Mouse (Mus musculus): ENCODE data around the gene Cenpp. TPM values are rescaled to one million over a fixed set of nuclear protein-coding genes. Genes with fewer than 3 reads are reported as not detected.
A peak's percentile ranks its signal among the peaks of the same experiment; 100 is the strongest.
"Not testable (repeated sequence)": the region's sequence is repeated elsewhere in the genome, so short reads cannot be mapped to it uniquely, and the experiment has no call there.

Cenpp gene
- total RNA-seq, 2 experiments from 2014 or later = 43.8 to 44.6 TPM

DNA sequence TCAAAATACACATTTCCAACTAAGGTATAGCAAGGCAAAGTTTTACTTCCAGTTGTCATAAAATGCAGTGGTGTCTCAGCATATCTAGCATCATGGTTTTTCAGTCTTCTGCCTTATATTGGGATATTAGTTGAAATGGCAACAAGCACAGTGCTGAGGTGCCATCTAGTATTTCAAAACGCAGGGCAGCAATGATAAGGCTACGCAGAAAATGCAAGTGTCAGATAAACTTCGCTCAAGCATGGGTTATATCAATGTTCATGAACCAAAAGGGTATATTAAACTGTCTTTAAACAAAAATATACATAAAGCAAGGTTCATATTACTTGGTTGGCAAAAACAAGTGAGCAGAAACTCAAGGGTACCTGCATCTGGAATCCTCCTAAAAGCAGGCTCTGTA, 35.6 kb downstream of the Cenpp start:
- peak; percentile 77 for ATAC-seq (replicated peaks; ENCODE audit: low FRiP score, low TSS enrichment, poor library complexity, severe bottlenecking)

DNA sequence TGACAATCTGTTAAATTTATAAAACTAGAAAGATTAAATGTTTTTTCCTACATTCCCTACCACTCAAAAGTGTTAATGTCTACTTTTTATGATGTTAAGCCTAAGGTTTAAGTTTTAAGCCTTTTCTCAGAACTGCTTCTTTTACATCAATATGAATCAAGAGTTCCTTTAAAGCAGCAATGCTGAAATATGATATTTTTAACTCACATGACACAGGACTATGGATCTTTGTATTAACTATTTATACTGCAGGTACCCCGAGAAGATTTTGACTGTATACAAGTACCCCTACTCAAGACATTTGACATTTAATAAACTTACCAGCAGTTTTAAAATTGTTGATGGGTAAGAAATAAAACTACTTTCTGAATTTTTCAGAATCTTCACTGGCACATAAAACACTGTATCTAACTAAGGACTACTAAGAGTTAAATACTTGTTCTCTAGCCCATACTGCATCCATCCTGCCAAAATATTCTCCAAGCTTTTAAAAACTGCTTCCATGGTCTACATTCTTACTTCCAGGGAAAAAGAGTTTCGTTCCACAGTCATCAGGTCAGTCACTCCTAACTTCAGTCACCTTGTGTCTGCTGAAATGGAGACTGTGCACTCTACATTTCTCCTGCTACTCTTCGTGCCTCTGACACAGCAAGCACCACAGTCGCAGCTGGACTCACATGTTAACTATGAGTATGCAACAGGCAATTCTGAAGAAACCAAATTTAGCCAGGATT, 43.8 kb downstream of the Cenpp start:
- ATAC-seq (replicated peaks; ENCODE audit: low FRiP score, low TSS enrichment, poor library complexity, severe bottlenecking) = no peak

DNA sequence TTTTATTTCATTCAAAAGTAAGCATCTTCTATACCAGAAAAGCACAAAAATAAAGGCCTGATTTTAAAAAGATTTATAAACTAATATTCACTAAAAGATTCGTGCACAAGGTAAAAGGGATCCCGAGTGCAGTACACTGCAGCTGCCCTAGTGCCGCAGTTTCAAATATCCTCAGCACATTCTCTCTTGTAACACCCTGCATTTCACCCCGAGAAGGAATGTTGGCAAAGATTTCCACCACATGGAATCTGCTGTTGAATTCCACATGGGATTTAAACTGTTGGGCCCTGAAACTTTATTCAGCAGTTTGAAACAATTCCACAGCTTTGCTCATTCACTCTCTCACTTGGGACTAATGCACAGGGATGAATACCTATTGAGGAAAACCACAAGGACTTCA, 44.9 kb downstream of the Cenpp start, which contains the start of gene Ogn:
TSS of gene Ogn (plus strand) at position 333 of the 400 bp plus-strand sequence.
- no peak for ATAC-seq (replicated peaks; ENCODE audit: low FRiP score, low TSS enrichment, poor library complexity, severe bottlenecking)

DNA sequence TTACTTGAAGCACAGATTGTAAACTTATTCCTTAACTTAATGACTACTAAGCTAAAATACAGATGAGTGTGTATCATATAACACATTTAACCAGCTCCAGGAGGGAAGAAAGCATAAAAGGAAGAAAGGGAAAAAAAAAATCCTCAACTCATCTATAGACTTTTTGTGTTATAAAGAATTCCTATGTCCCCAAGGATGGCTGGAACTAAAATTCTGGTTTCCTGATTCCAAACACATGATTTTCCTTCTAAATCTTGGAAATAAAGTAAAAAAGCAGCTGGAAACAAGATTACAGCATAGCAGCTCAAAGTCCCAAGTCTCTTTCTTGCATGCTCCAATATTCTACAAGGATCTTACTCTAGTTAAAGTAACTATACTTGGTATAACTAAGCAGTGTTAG, 49.0 kb downstream of the Cenpp start:
- ATAC-seq (replicated peaks; ENCODE audit: low FRiP score, low TSS enrichment, poor library complexity, severe bottlenecking) = no peak

GRCm38 (mm10) chr13:49602541-49602940, 50.0 kb downstream of the Cenpp start:
- ATAC-seq (replicated peaks; ENCODE audit: low FRiP score, low TSS enrichment, poor library complexity, severe bottlenecking) = not testable (repeated sequence)

DNA sequence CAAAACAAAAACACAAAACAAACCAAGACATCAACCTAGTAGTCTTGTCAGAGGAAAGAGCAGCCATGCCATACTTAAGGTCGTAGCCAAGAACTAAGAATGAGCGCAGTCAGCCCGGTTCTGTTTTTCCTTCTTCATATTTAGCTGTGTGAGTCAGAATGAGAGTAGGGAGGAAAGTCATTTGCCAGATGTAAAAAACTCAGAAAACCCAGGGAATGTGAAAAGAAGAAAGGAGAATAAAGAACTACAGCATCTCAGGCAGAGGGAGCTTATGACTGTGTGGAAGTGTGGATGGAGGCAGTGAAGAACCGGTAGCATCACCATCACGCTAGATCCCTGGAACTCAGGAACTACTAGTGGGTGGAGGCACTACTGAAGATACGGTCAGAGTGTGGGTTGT, 66.5 kb downstream of the Cenpp start:
- ATAC-seq (replicated peaks; ENCODE audit: low FRiP score, low TSS enrichment, poor library complexity, severe bottlenecking) = no peak

DNA sequence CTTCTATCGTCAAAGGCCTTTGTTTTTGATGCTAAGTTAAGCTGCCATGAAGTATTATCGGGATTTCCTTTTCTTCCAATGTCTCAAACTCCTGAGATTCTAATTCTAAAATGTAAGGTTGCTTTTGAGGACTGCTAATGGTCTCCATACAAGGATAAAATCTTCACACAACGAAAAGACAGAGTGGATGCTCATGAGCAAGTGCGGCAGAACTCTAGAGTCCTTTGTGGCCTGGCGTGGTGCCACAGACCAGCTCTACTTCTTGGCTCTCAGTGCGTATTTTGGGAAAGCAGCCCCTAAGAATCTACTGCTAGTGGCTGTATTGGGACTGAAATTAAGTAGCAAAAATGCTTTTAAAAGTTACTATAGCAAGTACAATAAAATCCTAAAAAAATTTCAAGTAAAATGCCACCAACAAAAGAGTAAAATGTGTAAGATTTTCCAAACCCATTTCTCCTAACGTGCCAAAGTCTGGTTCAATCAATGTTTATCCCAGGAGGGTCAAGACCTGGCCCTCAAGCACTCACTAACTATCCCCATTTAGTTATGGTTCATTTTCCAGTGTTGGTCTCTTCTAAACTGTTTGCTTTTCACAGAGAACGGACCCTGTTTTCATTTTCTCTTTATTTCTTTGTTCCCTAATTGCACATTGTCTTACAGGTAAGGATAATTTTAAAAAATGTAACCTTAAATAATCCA, 68.1 kb downstream of the Cenpp start:
- ATAC-seq (replicated peaks; ENCODE audit: low FRiP score, low TSS enrichment, poor library complexity, severe bottlenecking) = no peak

GRCm38 (mm10) chr13:49583859-49584258, 68.7 kb downstream of the Cenpp start:
- no peak for ATAC-seq (replicated peaks; ENCODE audit: low FRiP score, low TSS enrichment, poor library complexity, severe bottlenecking)

GRCm38 (mm10) chr13:49581541-49582530, 70.7 kb downstream of the Cenpp start, which contains the start of gene Omd:
Omd (plus strand) TSS chr13:49582462.
- ATAC-seq (replicated peaks; ENCODE audit: low FRiP score, low TSS enrichment, poor library complexity, severe bottlenecking) = no peak

- peak; percentile 90 for ATAC-seq (replicated peaks; ENCODE audit: low FRiP score, low TSS enrichment, poor library complexity, severe bottlenecking)
Observed at GRCm38 (mm10) chr13:49571418-49571817, 81.2 kb downstream of the Cenpp start.

GRCm38 (mm10) chr13:49570371-49570770, 82.2 kb downstream of the Cenpp start:
- ATAC-seq (replicated peaks; ENCODE audit: low FRiP score, low TSS enrichment, poor library complexity, severe bottlenecking) = no peak

- peak; percentile 55 for ATAC-seq (replicated peaks; ENCODE audit: low FRiP score, low TSS enrichment, poor library complexity, severe bottlenecking)
Observed at GRCm38 (mm10) chr13:49564347-49564746, 88.2 kb downstream of the Cenpp start.

- peak; percentile 72 for ATAC-seq (replicated peaks; ENCODE audit: low FRiP score, low TSS enrichment, poor library complexity, severe bottlenecking)
Observed at GRCm38 (mm10) chr13:49560886-49561285, 91.7 kb downstream of the Cenpp start.

DNA sequence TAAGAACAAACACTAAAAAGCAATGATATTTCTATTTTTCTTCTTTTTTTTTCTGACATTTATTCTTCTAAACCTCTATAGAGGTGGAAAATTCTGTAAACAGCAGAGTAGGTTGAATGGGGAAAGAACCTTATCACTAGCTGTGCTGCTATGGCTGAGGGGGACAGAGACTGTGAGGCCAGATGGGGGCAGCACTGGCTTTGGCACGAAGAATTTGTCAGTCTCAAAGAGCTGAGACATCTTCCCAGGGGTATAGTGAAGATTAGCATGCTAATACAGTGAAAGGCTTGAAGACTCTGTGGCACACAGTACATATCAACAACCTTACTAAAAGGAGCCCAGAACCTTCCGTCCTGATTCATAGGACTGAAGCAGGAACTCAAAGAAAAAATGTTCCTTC, 93.4 kb downstream of the Cenpp start:
- peak; percentile 78; the same call in 1 of the 2 replicates for ATAC-seq (replicated peaks; ENCODE audit: low FRiP score, low TSS enrichment, poor library complexity, severe bottlenecking)

GRCm38 (mm10) chr13:49556924-49557323, 95.7 kb downstream of the Cenpp start:
- ATAC-seq (replicated peaks; ENCODE audit: low FRiP score, low TSS enrichment, poor library complexity, severe bottlenecking) = no peak

DNA sequence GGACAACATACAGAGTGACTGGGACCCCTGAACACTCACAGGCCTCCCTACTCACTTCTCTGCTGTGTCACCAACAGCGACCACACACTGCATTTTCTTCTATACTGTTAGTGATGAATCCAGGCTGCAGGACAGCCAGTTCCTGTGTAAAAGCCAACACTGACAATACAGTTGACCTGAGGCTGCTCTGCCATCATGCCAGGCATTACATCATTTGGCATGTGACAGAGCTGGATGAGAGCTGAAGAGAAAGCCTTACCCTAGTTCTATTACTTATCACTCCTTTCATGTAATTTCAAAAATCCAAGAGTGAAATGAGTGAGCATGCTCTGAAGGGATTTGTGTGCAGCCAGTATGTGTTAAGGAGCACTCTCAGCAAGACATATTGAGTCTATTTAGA, 96.4 kb downstream of the Cenpp start:
- no peak for ATAC-seq (replicated peaks; ENCODE audit: low FRiP score, low TSS enrichment, poor library complexity, severe bottlenecking)

DNA sequence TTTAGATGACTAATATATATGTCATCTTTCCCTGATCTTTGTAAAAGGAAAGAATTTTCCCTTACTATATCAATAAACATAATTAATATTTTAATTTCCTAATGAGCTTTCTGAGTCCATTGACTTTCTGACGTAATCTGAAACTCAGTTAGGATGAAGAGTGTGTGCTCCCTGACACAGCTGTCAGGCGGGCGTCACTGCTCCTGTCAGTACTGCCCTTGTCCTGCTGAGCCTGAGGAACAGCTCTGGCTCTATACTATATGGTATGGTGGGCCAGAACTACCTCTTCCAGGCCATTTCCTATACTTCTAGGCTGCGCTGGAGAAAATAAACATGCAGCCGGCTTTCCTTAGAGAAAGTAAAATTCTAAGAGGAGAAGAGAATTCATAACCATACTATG, 98.1 kb downstream of the Cenpp start:
- ATAC-seq (replicated peaks; ENCODE audit: low FRiP score, low TSS enrichment, poor library complexity, severe bottlenecking) = no peak

- no peak for ATAC-seq (replicated peaks; ENCODE audit: low FRiP score, low TSS enrichment, poor library complexity, severe bottlenecking)
Observed at GRCm38 (mm10) chr13:49549616-49550015, 103.0 kb downstream of the Cenpp start.

DNA sequence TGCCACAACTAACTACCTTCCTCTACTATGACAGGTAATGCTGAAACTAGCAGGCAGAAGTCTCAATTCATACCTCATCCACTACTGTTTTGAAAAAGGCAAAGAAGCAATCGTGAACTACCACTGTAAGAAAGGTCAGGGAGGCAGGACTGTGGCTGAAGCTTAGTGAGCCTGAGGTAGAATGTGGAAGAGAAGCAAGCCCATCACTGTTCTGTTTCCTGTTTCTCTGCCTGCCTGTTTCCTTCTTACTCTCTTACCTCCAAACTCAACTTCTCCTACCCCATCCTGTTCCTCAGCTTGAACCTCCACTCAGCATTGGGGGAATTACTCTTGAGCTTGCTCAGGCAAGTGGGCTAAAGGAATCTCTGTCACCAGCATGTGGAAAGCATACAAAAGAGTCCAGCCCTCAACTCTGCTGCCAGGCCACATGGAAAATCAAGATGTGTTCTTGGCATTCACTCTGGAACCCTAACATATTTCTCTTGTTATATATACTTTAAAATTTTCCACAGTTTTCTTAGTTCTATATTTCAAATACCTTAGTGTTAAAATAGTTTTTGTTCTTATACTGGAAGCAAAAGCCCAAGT, 104.9 kb downstream of the Cenpp start:
- no peak for ATAC-seq (replicated peaks; ENCODE audit: low FRiP score, low TSS enrichment, poor library complexity, severe bottlenecking)

Data from megakaryocyte-erythroid progenitor cell, adult 5-6 weeks (primary cell).